Mouse (Mus musculus) layer of hippocampus, adult 11-12 months (tissue): ENCODE measurements around the gene Actn2.

ENCODE experiments used
- DNase-seq: peaks from one replicate; pipeline ENCODE4 v3.0.0; 2022; ENCODE audit warnings: low spot score

Actn2 gene

DNA sequence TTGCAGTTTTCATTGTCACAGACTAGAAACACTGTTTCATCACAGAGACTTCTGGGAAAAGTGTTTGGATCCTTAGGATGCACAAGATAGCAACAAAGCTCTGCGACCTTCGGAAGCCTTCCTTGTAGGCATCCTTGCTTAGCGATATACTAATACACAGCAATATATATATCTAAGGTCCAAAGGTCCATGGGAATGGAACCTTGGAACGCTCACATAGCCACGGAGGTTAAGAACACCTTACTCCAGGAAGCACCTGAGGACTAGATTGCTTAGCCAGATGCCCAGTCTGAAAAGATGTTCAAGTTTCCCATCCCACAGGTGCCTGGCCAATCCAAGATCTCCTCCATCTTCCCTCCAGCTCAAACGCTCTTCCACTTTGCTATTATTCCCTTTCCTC is 26.4 kb downstream of the Actn2 start:
- no peak for DNase-seq

DNA sequence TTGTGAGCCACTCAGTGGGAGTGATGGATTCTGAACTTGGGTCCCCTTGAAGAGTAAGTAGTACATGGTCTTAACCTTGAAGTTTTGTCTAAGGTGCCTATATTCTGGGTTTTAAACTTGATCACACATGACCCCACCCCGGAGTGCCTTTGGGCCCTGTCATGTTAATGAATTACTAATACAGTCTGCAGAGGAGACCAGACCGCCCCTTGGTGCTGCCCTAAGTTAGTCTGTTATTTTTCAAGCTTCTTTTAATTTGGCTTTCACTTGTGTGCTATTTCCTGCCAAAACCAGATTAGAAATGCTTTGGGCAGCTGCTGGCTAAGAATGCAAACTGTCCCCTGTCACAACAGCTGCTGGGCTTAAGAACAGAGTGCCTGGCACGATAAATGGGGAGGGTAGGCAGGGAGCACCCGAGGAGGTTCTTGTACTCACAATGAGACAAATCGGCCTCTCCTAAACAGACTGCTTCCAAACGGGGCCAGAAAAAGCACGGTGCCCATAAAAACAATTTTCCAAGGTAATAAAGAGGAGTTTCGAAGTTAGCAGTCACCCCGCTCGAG is 28.5 kb downstream of the Actn2 start:
- DNase-seq = no peak

DNA sequence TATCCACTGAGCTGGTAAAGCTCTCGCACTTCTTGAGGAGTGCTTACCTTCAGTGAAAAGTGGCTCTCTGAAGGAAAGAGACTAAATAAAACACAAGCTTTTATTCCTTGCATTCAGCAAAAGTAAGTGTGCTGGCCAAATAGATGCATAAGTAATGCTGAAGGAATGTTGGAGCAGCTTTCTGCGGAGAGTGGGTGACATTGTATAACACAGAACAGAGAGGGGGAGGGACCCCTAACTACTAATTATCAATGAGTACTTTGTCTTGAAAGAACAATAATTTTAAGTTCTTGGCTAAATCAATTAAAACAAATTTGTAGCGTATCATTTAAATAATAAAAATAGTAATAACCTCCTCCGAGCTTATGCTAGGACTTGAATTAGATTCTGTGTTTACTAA is 29.2 kb downstream of the Actn2 start:
- no peak for DNase-seq

DNA sequence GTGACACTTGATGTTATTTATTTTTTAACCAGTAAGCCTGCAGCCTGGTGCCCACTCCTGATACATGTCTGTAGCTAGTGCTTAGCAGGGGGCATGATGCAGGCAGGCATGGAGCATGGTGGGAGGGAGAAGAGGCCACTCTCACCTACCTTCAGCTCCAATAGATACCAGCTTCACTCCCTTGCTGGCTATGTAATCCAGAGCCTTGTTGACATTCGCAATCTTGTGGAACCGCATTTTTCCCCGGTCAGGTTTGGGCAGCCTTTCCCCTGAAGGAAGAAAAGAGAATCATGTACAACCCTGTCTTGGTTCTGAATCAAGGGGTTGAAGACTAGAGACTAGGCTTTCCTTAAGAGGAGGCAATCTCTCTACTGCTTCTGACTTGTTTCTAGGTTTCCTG is 31.1 kb downstream of the Actn2 start:
- no peak for DNase-seq

DNA sequence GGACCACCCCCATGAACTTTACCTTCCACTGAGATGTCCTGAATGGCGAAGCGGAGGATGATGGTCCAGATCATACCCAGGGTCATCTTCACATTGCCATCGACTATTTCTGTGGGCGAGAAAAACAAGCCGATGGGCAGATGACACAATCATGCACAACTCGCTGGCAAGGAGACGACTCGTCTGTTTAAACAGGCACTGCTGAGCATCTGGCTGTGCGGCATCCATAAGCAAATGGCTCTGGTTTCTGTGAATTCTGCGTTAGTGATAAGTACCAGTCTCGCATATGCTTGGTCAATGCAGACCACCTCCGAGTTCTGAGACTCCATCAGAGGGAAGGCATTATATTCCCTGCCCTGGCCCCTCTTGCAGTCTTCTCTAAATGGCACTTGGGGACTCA is 31.7 kb downstream of the Actn2 start:
- DNase-seq = peak; percentile 25

DNA sequence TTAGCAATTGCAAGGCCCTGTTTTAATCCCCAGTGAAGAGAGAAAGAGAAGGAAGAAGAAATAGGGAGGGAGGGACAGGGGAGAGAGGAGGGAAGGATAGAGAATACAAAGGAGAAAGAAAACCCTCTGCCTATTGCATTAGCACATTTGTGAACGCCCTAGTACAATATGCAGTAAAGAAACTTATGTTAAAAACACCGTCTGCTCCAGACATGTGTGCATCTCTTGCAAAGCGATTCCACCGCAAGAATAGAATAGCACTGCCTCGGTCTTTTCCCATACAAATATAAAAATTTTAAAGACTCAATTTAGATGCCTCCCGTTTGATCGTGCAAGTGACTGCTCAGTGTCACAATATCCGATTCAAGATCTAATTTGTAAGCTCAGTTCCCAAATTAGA is 32.1 kb downstream of the Actn2 start:
- DNase-seq = no peak

DNA sequence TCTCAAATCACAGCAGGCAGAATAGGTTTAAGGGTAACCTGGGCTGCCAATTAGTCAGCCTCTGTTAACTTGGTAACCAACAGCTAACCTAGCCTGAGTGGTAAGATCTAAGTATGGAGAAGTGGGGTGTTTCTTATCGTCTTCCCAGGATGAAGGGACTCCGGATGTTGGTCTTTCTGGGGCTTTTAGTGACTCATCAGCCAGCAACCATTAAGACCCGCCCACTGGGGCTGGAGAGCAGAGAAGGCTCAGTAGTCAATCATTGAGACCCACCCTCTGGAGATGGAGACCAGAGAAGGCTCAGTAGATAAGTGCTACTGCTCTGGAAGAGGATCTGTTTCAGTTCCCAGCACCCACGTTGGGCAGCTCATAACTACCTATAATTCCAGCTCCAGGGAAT is 33.3 kb downstream of the Actn2 start:
- no peak for DNase-seq

DNA sequence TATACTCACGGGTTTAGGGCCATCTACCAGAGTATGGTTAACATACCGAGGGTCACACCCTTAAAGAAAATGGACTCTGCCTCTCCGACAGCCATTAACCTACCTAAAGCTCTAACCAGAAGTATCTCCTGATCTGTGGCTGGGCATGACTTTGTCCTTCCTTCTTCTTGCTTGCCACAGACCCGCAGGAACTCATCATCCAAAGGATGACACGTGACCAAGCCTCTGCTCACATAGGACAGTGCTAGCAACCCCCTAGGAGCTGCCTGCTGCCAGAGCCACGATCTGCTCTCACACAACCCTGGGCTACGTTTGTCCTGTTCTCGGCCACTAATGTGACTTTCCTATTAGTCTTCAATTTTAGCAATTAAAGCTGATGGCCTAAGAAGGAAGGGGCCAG is 35.0 kb downstream of the Actn2 start:
- no peak for DNase-seq

DNA sequence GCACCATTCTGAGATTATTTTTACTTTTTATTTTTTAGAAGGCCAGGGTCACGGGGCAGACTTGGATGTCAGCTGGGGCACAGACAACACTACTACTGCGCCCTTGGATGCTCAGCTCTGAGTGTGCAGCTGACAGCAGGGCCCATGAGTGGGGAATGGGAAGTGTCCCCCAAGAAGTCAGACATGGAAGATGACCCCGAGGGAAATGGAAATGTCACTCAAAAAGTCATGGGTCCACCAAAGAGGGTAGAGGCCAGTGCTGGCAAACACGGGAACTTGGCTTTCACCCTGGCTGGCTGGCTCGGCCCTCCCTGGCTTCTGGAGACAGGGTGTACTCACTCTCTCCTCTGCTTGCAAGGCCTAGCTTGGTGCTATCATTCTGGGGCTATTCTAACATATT is 35.6 kb downstream of the Actn2 start:
- DNase-seq = no peak

DNA sequence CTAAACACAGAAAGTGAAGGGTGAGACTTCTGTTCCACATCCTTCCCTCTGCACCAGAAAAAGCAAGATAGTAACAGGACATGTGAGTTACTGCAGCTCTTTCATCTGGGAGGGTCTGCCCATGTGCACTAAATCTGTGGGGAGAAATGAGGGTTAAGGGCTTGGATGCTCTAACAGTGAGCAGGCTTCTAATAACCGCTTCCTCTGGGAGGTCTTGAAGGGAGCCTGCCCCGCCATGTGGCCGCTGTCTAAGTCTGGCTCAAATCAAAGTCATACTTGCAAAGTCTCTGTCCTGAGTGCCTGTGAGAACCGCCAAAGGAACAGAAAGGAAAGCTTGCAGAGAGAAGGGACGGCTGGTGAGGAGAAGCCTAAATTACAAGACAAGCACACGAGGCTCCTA is 42.8 kb downstream of the Actn2 start:
- DNase-seq = no peak

DNA sequence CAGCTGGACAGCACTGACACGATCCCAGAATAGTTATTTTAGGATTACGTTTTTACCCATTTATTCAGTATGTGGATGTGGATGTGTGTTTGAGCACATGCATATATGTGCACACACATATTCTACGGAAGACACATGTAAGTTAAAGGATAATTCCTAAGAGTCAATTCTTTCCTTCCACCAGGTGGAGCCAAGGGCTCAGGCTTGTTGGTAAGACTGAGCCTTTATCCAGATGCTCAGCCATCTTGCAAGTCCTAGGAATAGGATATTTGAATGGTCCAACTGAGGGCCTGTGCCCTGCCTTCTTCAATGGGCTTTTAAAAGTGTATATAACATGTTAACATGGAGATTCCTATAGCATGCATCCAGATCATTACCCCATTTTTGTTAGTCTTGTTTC is 43.9 kb downstream of the Actn2 start:
- DNase-seq = peak; percentile 69

DNA sequence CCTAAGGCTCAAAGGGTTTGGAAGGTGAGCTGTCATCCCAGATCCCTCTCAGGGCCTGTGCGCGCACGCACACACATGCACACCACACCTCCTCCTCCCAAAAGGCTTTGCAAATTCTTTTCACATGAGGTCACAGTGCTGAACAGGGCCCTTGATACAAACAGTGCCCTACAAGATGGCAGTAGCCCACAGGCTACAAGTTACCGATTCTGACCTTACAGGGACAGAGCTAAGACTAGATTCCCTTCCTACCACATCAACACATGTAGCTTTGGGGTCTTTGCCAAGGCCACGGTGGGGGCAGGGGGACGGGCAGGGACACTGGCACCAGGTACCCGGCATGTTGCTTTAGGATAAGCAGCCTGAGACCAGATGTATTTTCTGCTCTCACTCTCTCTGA is 46.8 kb downstream of the Actn2 start:
- no peak for DNase-seq

DNA sequence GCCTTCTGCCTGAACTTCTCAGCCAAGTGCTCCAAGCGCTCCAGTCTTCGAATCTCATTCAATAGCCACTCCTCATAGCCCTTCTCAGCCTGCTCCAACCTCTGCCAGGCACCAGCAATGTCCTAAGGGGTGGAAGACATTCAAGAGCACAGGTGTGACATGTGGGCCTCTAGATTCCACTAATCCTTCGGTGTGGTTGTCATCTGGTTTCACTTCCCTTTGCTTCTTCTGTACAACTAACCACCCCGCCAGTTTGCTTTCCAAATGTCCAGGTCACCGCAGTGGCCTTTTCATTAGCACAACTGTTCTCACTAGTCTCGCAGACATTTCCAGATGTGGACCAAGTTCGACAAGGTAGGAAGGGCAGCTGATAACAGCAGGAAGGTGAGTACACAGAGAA is 49.9 kb downstream of the Actn2 start:
- no peak for DNase-seq

DNA sequence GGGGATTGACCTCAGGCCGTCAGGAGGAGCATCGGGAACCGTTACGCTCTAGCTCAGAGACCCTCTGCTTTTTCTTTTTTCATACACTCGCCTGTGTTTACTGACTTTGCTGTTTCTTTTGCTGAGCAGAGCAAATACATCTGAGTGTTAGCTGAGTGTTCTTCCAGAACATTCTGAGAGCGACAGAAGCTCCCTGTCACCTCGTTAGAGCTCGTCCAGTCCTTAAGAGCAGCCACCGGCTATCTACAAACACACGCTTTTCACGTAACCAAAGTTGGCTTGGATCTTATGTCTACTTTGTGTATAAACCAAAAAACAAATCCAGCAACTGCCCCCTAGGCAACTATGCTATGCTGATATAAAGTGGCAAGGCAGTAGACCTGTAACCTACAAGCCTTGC is 56.0 kb downstream of the Actn2 start:
- no peak for DNase-seq

DNA sequence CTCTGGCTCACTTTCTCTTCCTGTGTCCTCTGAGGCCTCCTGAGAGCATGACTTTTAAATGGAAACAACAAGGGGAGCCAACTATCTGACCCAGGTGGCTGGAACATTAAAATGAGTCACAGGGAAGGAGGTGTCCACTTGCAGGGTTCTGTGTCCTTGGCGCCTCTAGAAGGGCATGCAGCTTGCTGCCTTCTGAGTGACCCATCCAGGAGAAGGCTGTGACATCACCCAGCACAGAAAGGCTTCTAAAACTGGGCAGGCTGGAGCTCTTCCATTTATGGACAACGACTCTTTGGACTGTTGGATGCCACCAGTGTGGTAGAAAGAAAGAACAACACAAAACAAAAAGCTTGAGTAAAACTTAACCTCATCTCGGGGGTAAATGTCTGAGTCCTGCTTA is 56.7 kb downstream of the Actn2 start:
- no peak for DNase-seq

DNA sequence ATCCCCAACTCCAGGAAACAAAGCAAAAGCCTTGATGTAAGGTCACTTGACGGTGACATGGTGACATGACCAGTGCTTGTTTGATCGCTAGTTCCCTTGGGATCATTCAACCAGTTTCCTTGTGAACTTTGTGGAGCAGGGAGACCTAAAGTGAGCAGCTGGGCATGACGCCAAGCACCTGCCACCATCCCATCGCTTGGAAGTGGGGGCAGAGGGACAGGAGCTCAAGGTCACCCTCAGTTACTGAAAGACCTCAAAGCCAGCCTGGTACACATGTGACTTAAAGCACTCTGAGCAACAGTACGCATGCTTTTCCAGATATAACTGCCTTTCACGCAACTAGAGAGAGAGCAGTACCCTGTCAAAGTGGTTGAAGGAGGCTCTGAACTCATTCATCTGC is 65.8 kb downstream of the Actn2 start:
- no peak for DNase-seq

DNA sequence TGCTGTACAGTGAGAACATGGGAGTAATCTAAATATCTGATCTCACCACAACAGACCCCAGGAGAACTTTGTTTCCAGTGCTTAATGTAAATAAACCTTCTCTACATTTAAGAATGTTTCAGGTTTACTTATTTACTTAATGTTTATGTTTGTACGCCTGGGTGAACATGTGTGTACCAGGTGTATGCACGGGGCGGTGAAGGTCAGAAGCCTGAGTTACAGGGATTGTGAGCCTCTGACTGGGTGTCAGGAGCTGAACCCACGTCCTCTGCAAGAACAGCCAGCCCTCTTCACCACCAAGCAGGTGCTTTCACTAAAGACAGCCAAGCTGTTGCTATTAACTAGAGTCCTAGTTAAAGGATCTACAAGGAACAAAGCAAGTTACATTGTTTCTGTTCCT is 66.3 kb downstream of the Actn2 start:
- no peak for DNase-seq

DNA sequence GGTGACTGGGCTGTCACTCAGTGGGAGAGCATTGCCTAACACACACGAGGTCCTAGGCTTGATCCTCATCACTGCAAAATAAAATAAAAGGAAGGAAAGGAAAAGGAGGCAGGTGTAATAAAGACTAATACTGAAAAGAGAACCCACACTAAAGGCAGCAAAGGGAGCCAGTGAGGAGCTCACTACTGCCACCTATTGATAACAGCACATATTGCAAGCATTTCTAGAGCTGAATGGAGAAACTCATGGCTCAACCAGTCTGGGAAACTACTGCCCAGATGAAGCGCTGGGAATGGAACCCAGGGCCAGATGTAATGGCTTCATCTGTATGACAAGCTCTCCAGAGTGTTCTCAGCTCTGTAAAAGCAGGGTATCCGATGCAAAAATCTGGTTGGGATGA is 67.6 kb downstream of the Actn2 start:
- DNase-seq = peak; percentile 56

DNA sequence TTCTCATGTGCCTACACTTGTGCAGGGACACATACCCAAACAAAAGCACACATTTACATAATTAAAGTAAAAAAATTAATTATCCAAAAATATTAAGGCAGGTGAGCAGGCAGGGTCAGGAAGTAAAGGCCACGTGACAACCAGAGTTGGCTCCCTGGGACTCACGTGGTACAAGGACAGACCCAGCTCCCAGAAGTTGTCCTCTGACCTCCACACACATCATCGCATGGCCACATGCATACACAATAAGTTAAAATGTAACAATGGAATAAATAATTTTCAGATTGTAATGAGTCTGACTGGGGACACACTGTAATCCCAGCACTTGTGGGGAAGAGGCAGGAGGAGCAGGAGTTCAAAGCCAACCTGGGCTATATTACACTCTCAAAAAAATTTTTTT is 72.6 kb downstream of the Actn2 start:
- DNase-seq = no peak

DNA sequence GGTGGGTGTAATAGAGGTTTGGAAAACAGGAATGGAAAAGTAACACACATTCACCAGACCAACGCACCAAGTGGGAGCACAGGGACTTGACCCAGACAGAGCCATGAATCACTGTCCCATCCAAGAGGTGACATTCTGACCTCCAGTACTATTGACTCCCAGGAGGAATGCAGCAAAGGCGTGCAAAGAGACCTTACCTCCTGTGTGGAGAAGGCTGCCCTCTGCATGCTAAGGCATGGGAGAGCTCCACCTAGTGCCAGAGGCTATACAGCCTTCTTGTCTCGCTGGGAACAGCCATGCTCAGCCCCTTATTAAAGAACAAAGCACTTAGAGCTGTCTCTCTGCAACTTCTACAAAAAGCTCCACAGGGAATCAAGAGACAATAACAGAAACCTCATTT is 73.5 kb downstream of the Actn2 start:
- DNase-seq = no peak

DNA sequence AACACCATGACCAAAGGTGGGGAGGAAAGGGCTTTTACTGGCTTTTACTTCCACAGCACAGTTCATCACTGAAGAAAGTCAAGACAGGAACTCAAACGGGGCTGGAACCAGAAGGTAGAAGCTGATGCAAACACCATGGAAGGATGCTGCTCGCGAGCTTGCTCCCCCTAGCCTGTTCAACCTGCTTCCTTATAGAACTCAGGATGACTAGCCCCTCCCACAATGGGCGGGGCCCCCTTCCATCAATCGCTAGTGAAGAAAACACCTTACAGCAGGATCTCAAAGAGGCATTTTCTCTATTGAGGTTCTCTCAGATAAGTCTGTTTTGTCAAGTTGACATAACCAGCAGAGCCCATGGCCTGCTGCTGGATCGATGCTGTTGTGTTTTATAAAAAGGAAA is 76.6 kb downstream of the Actn2 start:
- no peak for DNase-seq

DNA sequence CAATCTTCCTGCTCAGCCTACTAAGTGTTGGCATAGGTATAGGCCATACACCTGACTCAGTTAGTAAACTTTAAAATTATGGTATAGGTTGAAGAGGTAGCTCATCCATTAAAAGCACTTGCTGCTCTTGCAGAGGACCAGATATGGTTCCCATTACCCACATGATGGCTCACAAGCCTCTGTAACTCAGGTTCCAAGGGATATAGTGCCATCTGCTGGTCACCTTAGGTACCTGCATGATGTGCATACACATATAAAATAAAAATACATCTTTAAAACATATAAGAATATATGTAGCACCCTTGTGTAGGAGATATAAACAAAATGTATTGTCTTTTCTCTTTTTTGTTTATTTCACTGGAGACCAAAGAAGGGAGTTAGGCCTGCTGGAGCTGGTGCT is 79.1 kb downstream of the Actn2 start:
- DNase-seq = no peak

DNA sequence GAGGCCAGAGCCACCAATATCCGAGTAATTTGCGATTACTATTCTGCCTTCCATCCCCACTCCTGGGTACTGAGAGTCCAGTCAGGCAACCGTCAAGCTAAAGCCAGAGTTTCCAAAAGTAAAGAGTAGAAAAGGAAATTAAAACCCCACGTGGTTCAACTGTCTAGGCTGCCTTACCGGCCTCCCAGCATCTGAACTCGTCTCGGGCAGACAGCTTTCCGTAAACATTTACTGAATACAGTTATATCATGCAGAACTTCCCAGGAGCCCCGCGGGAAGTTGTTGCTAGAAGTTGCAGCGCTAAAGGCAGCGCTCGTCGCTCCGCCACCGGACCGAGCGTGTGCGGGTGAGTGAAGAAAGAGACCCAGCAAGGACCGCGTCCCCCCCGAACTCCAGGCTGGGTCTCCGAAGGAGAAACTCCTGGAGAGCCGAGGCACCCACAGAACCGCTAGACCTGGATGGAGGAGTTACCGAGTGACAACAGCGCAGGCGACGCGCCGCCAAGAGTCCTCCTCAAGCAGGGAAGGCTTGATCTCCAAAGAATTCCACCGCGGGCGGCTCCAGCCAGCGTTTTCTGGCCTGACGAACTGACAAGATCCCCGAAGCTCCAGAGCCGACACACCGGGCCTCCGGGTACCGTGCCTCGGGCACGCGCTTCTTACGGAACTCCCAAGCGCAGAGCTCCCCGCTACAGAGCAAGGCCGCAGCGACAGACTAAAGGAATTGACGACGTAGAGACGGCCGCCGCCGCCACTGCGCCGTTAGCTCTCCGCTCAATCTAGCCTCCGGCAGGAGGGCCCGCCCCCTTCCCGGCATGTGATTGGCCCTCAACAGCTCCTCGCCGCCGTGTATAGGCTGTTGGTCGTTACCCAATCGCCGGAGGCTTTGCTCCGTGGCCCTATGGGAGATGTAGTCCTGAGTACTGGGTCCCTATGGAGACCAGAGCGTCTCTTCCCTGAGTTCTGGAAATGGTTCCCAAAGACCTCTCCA is 82.9 kb downstream of the Actn2 start, which contains the start of gene Mtr:
Gene Mtr (minus strand): TSS at position 723 of the 990 bp plus-strand sequence.
- peak; percentile 96 for DNase-seq
